Mouse (Mus musculus) kidney, postnatal 10 days (tissue): ENCODE results near the gene Gm47429.
"Not testable (repeated sequence)": the region's sequence is repeated elsewhere in the genome, so short reads cannot be mapped to it uniquely, and the experiment has no call there.

Experiments used
- DNase-seq: peaks from one replicate; pipeline ENCODE4 v3.0.0; 2021; ENCODE audit warnings: mixed read lengths

Gm47429 gene

GRCm38 (mm10) chr13:50443812-50444211 is at the start of gene Gm47429:
Gene Gm47429, minus strand, starts transcription at chr13:50443912.
- DNase-seq = no peak

GRCm38 (mm10) chr13:50488510-50488909 is 44.8 kb upstream of the Gm47429 start:
- DNase-seq = not testable (repeated sequence)

- DNase-seq = no peak
Measured at GRCm38 (mm10) chr13:50467007-50467406, 23.3 kb upstream of the Gm47429 start, which contains the start of gene Nutm2. Gene Nutm2, plus strand, starts transcription at chr13:50467307.

- DNase-seq = peak; percentile 13
Measured at GRCm38 (mm10) chr13:50464621-50465562, 21.2 kb upstream of the Gm47429 start.

- DNase-seq = not testable (repeated sequence)
Measured at GRCm38 (mm10) chr13:50460433-50460832, 16.7 kb upstream of the Gm47429 start.

- no peak for DNase-seq
Measured at GRCm38 (mm10) chr13:50453426-50453825, 9.7 kb upstream of the Gm47429 start.

- not testable (repeated sequence) for DNase-seq
Measured at GRCm38 (mm10) chr13:50452266-50452665, 8.6 kb upstream of the Gm47429 start.

GRCm38 (mm10) chr13:50445261-50445660 is 1.5 kb upstream of the Gm47429 start:
- no peak for DNase-seq

GRCm38 (mm10) chr13:50426686-50427085 is 17.0 kb downstream of the Gm47429 start:
- DNase-seq = no peak

GRCm38 (mm10) chr13:50424517-50424916 is 19.2 kb downstream of the Gm47429 start:
- DNase-seq = no peak

- DNase-seq = no peak
Measured at GRCm38 (mm10) chr13:50423625-50424209, 20.0 kb downstream of the Gm47429 start.

- no peak for DNase-seq
Measured at GRCm38 (mm10) chr13:50418421-50418820, 25.3 kb downstream of the Gm47429 start.

GRCm38 (mm10) chr13:50417389-50418183 is 26.1 kb downstream of the Gm47429 start, which contains the start of gene Fbxw17:
Gene Fbxw17, plus strand, starts transcription at chr13:50417864.
- peak; percentile 87 for DNase-seq
